Mouse (Mus musculus) CH12.LX (cell line): ENCODE measurements around the gene Glis3.

Experiments
- CTCF ChIP-seq, 2 experiments: IDR thresholded peaks in 1 of 2; conservative IDR thresholded peaks in 1 of 2; 2 replicates each; pipeline ENCODE4 v1.5.1; 2011 to 2012; ENCODE audit warnings: low read depth in 2 of 2, low read length in 2 of 2, improper control_type of control experiment in 1 of 2, inconsistent platforms in 1 of 2, mild to moderate bottlenecking in 1 of 2, moderate library complexity in 1 of 2
- RCOR1 ChIP-seq: conservative IDR thresholded peaks from 2 replicates; pipeline ENCODE4 v1.6.1; 2012; ENCODE audit warnings: low read depth, mild to moderate bottlenecking, inconsistent platforms, low read length, improper control_type of control experiment
- SMC3 ChIP-seq: IDR thresholded peaks from 2 replicates; pipeline ENCODE4 v1.6.1; 2011; ENCODE audit warnings: low read depth, low read length, improper control_type of control experiment
- UBTF ChIP-seq: IDR thresholded peaks from 2 replicates; pipeline ENCODE4 v1.6.1; 2012; ENCODE audit warnings: low read depth, mild to moderate bottlenecking, inconsistent platforms, low read length, improper control_type of control experiment, moderate library complexity
- USF1 ChIP-seq: IDR thresholded peaks from 2 replicates; pipeline ENCODE4 v1.6.1; 2014; ENCODE audit warnings: low read depth, mild to moderate bottlenecking, inconsistent platforms, low read length, improper control_type of control experiment

DNA sequence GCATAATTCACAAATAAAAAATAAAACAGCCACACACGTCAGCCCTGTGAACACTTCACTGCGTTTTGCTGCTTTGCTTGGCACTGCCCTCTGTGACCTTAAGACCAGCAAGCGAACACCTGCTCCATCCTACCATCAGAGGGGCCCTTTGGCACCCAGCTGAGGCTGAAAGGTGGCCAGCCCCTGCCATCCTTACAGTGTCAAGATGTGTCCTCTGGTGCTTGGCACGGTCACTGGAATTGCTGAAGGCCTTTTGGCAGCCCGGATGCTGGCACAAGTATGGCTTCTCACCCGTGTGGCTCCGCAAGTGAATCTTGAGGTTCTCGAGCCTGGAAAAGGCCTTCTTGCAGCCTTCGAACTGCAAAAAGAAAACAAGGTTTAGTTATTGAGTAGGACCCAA lies 322.3 kb downstream of the Glis3 start:
- no peak for TF ChIP-seq UBTF
- TF ChIP-seq RCOR1: no peak
- no peak for TF ChIP-seq USF1
- TF ChIP-seq SMC3: no peak
- no peak for TF ChIP-seq CTCF (conservative IDR thresholded peaks at IDR 0.05 in 1 of 2, IDR thresholded peaks at IDR 0.05 in 1 of 2; ENCODE audit: low read depth in 2 of 2, low read length in 2 of 2)
